Mouse (Mus musculus): ENCODE measurements around the gene Trib3.

The Trib3 gene

DNA sequence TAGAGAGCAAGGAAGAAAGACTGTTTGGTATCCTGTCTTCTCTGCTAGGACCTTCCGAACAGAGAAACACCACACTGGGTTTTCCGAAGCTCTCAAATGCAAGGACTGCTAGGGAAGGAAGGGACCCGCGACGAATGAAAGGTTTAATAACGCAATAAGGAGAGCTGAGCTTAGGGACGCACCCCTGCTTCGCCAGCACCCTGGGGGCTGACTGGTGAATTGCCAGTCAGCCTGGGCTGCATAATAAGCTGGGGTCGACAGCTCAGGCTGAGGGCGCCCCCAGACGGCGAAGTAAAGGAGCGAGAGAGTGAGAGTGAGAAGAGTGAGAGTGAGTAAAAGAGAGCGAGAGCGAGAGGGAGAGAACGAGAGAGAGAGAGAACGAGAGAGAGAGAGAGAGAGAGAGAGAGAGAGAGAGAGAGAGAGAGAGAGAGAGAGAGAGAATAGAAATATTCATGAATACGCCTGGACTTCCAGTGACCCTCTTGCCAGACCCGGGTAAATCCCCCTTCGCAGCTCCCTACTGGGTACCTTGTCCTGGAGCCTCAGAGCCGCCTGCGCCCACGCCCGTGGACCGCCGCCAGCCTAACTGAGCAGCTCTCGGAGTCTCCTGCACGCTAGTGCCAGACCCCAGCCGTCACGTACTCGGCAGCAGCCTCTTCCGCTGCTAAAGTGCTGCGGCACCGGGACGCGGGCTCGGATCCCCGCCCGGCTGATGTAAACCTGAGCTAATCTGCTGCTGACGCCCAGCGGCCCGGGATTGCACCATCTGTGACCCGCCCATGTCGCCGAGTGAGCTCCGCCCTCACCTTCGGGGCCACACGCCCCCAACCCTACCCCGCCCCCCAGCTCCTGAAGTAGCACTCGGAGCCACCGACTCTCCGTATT, at the start of gene Trib3:
Gene Trib3 (minus strand): TSS at position 704 of the 885 bp plus-strand sequence.
- peak; percentile 72; the same call in 1 of the 2 replicates for TF ChIP-seq GATA4 (IDR thresholded peaks at IDR 0.05; ENCODE audit: insufficient replicate concordance, low read length)

DNA sequence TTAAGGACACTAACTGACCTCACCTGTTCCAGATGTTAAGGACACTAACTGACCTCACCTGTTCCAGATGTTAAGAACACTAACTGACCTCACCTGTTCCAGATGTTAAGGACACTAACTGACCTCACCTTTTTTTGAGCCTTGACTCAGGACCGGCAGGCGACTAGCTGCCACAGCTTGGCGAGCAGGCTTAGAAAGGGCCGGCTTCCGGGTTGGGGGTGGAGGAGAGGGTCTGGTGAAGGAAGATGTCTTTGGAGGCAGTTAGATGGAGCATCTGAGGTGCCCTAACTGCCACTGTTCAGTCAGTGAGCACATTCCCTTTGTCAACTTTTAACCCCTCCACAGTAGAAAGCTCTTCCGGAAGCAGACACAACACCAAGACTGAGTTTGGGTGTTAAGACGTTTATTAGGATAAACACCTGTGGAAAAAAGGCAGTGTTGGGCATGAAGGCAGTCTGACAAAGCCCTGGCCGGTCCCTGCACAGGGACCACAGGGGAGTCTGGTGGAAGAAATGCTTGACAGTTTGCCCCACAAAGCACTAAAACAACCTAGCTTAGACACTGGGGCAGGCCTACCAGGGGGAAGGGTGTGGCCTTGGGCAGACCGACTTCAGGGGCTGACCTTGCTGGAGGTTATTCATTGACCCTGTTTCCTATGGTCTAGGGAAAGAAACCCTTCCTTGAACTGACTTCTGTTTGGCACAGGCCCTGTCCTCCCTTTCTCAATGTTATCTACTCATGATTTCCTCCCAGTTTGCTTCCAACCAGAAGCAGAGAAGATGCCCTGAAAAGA, 49.6 kb upstream of the Trib3 start:
- peak; percentile 78; the same call in 1 of the 2 replicates for TF ChIP-seq GATA4 (IDR thresholded peaks at IDR 0.05; ENCODE audit: insufficient replicate concordance, low read length)

DNA sequence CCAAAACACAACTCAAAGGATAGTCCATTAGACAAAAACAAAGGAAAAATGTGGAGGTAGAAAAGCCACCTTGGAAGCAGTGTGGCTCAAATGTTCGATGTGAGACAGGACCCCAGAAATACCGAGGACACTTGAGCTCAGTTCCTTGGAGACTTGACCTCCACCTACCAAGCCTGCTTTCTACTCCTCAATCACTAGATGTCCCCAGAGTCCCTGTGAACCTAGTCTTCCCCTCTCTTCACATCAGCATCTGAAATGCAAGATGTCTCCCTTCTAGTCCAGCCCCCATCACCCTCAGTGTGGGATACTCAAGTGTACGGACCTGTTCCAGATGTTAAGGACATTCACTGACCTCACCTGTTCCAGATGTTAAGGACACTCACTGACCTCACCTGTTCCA, 49.0 kb upstream of the Trib3 start:
- no peak for TF ChIP-seq GATA4 (IDR thresholded peaks at IDR 0.05; ENCODE audit: insufficient replicate concordance, low read length)

DNA sequence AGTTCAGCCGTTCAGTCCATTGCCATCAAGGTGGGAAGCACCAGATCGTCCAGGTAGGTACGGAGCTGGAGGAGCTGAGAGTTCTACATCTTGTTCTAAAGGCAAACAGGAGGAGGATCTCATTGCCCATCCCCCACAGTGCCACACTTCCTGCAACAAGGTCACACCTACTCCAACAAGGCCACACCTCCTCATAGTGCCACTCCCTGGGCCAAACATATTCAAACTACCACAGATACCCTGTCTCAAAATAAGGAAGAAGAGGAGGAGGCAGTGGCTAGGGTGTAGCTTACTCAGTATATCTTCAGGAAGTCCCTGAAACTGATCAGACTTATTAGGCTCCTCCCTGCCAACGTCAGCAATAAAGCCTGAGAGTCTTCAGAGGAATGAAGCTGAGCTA, 40.4 kb upstream of the Trib3 start:
- TF ChIP-seq GATA4 (IDR thresholded peaks at IDR 0.05; ENCODE audit: insufficient replicate concordance, low read length) = no peak

DNA sequence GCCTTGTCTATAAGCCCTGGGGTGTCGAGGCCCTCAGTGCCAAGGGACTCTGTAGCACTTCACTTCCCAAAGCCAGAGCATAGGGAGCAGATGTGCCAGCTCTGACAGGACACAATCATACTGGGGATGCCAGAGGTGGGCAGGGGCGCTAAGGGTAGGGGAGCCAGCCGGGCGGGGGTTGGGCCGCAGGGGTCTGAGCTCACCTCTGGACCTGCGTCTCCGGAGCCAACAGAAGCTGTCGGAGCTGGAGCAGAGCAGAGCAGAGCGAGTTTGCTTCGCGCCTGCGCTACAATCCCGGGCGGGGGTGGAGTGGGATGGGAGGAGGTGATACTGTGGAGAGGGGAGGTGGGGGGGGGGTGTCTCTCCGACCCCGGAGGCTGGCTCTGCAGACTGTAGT, 32.5 kb upstream of the Trib3 start, which contains the start of gene Nrsn2:
Gene Nrsn2 (minus strand): TSS at position 294 of the 397 bp plus-strand sequence.
- no peak for TF ChIP-seq GATA4 (IDR thresholded peaks at IDR 0.05; ENCODE audit: insufficient replicate concordance, low read length)

DNA sequence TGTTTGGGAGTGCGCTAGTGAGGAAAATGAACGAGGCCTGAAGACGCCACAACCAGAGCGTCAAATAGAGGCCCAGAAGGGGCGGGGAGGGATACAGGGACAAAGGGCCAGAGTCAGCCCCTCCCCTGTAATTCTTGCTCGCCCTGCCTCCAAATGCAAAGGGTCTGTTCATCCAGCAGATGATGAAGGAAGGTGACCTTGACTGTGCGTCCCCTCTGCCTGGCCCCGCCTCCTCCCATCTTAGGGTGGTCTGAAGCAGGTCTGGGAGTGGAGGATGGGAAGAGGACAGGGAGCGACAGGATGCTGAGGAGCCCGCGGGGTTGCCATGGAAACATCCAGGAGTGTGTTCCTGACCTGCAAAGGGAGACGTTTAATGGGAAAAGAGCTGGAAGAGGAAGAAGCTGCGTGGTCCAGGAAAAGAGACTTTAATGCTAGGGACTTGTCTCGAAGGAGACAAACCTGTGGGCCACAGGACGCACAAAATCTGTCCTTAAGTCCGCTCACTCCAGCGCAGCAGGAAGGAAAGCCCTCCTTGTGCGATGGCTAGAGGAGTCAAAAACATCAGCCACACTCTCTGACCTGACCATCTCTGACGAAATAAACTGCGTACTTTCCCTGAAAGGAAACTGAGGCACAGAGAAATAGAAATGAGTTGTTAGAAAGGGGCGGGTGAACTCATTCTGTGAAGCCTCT, 32.0 kb upstream of the Trib3 start:
- TF ChIP-seq GATA4 (IDR thresholded peaks at IDR 0.05; ENCODE audit: insufficient replicate concordance, low read length) = no peak

DNA sequence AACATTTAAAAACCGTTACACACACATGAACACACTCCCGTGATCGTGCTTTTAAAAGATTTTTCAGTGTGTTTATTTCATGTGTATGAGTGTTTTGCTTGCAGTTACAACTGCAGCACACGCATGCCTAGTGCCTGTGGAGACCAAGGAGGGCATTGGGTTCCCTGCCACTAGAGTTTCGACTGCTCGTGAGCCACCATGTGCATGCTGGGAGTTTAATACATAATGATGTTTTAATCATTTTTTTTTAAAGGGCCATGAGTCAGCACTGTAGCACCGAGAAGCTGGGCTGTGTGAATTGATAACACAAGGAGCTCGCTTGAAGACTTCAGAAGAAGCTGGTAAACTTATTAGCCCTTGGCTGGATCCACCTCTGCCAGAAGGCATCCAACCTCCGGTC, 29.7 kb upstream of the Trib3 start:
- TF ChIP-seq GATA4 (IDR thresholded peaks at IDR 0.05; ENCODE audit: insufficient replicate concordance, low read length) = no peak

DNA sequence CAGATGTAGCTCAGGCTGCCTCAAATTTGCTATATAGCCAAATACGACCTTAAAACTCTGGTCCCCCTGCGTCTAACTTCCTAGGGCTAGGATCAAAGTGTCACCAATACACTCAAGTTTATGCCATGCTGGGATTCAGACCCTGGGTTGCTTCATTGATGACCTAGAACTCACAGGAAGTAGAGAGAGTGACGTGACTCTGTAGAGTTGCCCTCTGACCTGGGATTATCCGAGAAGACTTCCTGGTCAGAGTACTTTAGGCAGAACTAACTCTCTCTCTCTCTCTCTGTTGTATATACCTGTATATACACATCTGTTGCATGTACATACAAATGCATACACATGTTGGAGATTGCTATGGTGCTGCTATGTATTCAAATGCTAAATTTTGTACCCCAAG, 28.8 kb upstream of the Trib3 start:
- TF ChIP-seq GATA4 (IDR thresholded peaks at IDR 0.05; ENCODE audit: insufficient replicate concordance, low read length) = no peak

DNA sequence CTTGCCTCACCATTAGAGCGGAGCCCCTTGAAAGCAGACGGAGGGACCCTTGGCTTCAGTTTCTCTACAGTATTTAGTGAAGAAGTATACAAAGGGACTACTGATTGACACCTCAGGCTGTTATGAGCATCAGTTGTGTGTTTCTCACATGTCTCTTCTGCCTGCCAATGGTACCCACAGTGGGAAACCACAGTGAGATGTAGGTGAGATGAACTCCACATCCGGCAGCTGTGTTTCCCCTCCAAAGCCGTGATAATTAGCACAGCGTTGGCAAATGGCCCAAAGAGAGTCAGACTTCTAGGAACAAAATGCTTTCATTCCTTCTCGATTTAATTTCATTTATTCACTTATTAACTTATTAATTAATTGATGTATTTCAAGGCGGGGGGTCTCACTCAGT, 28.3 kb upstream of the Trib3 start:
- no peak for TF ChIP-seq GATA4 (IDR thresholded peaks at IDR 0.05; ENCODE audit: insufficient replicate concordance, low read length)

DNA sequence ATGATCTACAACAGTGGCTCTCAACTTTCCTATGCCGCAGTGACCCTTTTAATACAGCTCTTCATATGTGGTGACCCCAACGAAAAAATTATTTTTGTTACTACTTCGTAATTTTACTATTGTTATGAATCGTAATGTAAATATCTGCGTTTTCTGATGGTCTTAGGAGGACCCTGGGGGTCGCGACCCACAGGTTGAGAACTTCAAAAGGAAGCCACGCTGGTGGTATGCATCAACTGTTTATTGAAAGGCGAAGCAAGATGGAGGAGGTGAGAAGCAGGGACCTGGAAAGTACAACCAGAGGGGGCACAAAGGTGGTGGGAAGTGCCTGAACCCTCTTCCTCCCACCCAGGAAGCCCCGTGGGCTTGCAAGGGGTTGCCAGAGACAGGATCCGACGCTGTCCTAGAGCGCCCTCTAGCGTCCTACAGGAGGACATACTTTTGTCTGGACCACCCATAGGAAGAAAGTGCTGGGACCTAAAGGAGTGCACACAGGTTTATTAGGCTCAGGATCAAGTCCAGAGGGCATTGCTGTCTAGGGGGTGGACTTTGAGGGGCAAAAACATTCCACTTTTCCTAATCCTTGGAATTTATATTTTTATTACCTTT, 24.8 kb upstream of the Trib3 start:
- no peak for TF ChIP-seq GATA4 (IDR thresholded peaks at IDR 0.05; ENCODE audit: insufficient replicate concordance, low read length)

DNA sequence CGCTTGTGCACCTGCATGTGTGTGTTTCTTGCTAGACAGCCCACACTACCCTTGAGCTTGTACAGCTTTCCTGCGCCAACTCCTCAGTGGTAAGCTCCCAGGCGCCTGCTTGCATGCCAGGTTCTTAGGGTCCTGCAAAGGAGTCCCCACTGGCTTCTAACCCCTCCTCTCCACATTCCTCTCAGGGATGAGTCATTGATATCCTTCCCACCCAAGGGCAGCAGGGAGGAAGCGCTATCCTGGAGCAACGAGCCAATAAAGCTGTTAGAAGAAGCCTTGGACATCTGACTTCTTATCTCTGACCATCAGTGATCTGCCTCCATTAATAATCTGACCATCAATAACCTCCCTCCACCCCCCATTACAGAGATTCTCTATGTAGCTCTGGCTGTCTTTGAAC, 24.1 kb upstream of the Trib3 start:
- no peak for TF ChIP-seq GATA4 (IDR thresholded peaks at IDR 0.05; ENCODE audit: insufficient replicate concordance, low read length)

DNA sequence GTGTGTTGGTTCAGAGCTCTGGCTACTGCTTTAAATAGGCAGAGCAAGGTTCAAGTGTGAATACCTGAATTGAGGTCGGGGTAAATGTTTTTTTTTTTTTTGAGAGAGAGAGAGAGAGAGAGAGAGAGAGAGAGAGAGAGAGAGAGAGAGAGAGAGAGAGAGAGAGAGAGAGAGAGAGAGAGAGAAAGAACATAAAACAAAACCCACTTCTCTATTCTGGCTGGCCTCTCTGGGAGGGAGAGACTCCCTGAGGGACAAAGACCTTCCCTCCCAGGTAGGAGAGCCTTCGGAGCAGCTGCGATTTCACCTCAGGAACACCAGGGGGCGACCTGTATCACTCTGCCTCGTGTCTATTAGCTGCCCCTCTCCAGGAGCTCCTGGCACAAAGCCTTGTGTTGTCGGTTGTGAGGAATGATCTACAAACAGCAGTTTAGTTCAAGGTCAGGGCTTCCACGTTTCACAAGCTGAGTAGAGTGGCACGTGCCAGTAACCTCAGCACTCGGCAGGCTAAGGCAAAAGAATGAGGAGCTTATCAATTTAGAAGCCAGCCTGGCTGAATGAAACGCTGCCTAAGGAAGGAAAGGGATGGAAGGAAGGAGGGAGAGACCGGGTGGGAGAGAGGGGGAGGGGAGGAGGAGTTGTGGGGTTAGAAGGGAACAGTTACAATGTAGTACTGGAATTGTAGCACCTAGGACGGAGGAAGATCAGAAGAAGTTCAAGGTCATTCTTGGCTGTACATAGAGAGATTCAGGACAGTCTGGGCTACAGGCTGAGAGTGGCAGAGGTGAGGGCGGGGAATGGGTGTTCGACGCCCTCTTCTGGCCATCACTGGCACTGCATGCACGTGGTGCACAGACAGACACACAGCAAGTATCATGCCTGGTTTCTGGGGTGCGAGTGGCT, 19.7 kb upstream of the Trib3 start:
- peak; percentile 17; the same call in 1 of the 2 replicates for TF ChIP-seq GATA4 (IDR thresholded peaks at IDR 0.05; ENCODE audit: insufficient replicate concordance, low read length)

DNA sequence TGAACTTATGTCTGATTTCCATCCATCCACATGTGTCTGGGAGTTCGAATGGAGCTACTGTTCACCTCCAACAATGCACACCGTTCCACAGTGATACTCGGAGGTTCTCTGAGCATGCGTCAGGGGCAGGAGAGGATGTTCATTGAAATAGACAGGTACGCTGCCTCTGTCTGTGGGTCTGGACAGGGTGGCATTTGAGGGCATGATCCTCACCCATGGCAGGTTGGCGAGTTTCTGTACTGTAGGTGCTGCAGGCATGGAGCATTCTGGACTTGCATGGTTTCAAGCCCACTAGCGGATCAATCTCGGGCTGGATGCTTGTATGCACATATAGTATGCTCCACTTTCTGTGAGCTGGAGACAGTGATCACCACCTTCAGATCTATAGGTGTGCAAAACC, 17.4 kb upstream of the Trib3 start:
- TF ChIP-seq GATA4 (IDR thresholded peaks at IDR 0.05; ENCODE audit: insufficient replicate concordance, low read length) = no peak

DNA sequence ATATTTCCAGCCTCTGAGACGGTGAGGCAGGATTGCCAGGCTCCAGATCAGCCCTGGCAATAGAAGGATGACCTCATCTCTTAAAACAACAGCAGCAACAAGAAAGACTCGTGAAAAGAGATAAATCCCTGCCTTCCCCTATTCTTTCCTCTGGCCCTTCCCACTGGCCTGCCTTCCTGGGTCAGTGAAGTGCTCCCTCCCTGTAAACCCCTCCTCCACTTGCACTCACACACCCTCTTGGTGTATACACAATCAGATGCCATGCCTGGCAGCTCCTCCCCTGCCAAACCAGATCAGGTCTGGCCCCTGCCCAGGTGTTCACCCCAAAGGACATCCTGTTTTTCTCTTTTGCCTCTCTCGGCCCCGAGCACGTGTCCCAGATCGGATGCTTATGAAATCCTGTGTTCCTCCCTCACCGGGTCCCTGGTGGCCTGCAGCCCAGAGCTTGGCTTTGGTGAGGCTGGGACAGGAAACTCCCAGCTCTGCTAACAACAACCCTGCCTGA, 16.5 kb upstream of the Trib3 start:
- TF ChIP-seq GATA4 (IDR thresholded peaks at IDR 0.05; ENCODE audit: insufficient replicate concordance, low read length) = peak; percentile 45
